Mouse (Mus musculus): ENCODE data around the gene 6030452D12Rik. TPM values are rescaled to one million over a fixed set of nuclear protein-coding genes. Genes with fewer than 3 reads are reported as not detected.
A peak's percentile ranks its signal among the peaks of the same experiment; 100 is the strongest.

The 6030452D12Rik gene
- polyA plus RNA-seq, 1 experiment, result not detected

GRCm38 (mm10) chr8:106505328-106505965 is 5.1 kb downstream of the 6030452D12Rik start:
- H3K27ac ChIP-seq (ENCODE audit: insufficient read depth, low read length), result no peak overlapping the region
- H3K4me3 ChIP-seq (ENCODE audit: insufficient read depth, low read length), result no peak overlapping the region
- H3K4me1 ChIP-seq (ENCODE audit: control insufficient read depth, insufficient read depth, low read length), result no peaks in the 10 kb centered on the region
- no peak for TF ChIP-seq CTCF (IDR thresholded peaks at IDR 0.05; ENCODE audit: extremely low read depth, insufficient read depth, low read length)
- TF ChIP-seq POLR2A (IDR thresholded peaks at IDR 0.05; ENCODE audit: extremely low read depth, insufficient read depth, low read length), result no peak

GRCm38 (mm10) chr8:106506106-106506505 is 5.8 kb downstream of the 6030452D12Rik start:
- Histone ChIP-seq H3K27ac (ENCODE audit: insufficient read depth, low read length) (no peak overlapping the region), H3K4me3 (ENCODE audit: insufficient read depth, low read length) (no peak overlapping the region), H3K4me1 (ENCODE audit: control insufficient read depth, insufficient read depth, low read length) (no peaks in the 10 kb centered on the region)
- TF ChIP-seq CTCF (IDR thresholded peaks at IDR 0.05; ENCODE audit: extremely low read depth, insufficient read depth, low read length) (no peak), POLR2A (IDR thresholded peaks at IDR 0.05; ENCODE audit: extremely low read depth, insufficient read depth, low read length) (no peak)

- no peak for TF ChIP-seq POLR2A (IDR thresholded peaks at IDR 0.05; ENCODE audit: extremely low read depth, insufficient read depth, low read length)
- no peak for TF ChIP-seq CTCF (IDR thresholded peaks at IDR 0.05; ENCODE audit: extremely low read depth, insufficient read depth, low read length)
- Histone ChIP-seq H3K4me3 (ENCODE audit: insufficient read depth, low read length) (no peak overlapping the region), H3K4me1 (ENCODE audit: control insufficient read depth, insufficient read depth, low read length) (no peaks in the 10 kb centered on the region)
These were observed 7.5 kb downstream of the 6030452D12Rik start for GRCm38 (mm10) chr8:106507761-106508331.

GRCm38 (mm10) chr8:106508456-106508855 is 8.1 kb downstream of the 6030452D12Rik start:
- H3K4me3 ChIP-seq (ENCODE audit: insufficient read depth, low read length), result no peak overlapping the region
- H3K27ac ChIP-seq (ENCODE audit: insufficient read depth, low read length), result no peak overlapping the region
- TF ChIP-seq POLR2A (IDR thresholded peaks at IDR 0.05; ENCODE audit: extremely low read depth, insufficient read depth, low read length), result no peak
- no peak for TF ChIP-seq CTCF (IDR thresholded peaks at IDR 0.05; ENCODE audit: extremely low read depth, insufficient read depth, low read length)
- no peaks in the 10 kb centered on the region for H3K4me1 ChIP-seq (ENCODE audit: control insufficient read depth, insufficient read depth, low read length)

More at GRCm38 (mm10) chr8:106507761-106508331, 7.5 kb downstream of the 6030452D12Rik start:
- no peak overlapping the region for H3K27ac ChIP-seq (ENCODE audit: insufficient read depth, low read length)

- Histone ChIP-seq H3K4me1 (ENCODE audit: control insufficient read depth, insufficient read depth, low read length) (no peaks in the 10 kb centered on the region), H3K4me3 (ENCODE audit: insufficient read depth, low read length) (no peak overlapping the region), H3K27ac (ENCODE audit: insufficient read depth, low read length) (no peak overlapping the region)
- TF ChIP-seq CTCF (IDR thresholded peaks at IDR 0.05; ENCODE audit: extremely low read depth, insufficient read depth, low read length) (no peak), POLR2A (IDR thresholded peaks at IDR 0.05; ENCODE audit: extremely low read depth, insufficient read depth, low read length) (no peak)
These were observed 8.9 kb downstream of the 6030452D12Rik start for GRCm38 (mm10) chr8:106509079-106509780.

GRCm38 (mm10) chr8:106510365-106510975 is 10.1 kb downstream of the 6030452D12Rik start, which contains the start of gene Cdh3:
Gene Cdh3, plus strand, starts transcription at chr8:106510891.
- H3K4me3 ChIP-seq (ENCODE audit: insufficient read depth, low read length), result peak within 1 kb of the TSS; percentile 12; the same call in 1 of the 2 replicates
- no peaks in the 10 kb centered on the region for H3K4me1 ChIP-seq (ENCODE audit: control insufficient read depth, insufficient read depth, low read length)
- no peak for TF ChIP-seq CTCF (IDR thresholded peaks at IDR 0.05; ENCODE audit: extremely low read depth, insufficient read depth, low read length)
- H3K27ac ChIP-seq (ENCODE audit: insufficient read depth, low read length), result no peak within 1 kb of the TSS

- TF ChIP-seq CTCF (IDR thresholded peaks at IDR 0.05; ENCODE audit: extremely low read depth, insufficient read depth, low read length) (no peak), POLR2A (IDR thresholded peaks at IDR 0.05; ENCODE audit: extremely low read depth, insufficient read depth, low read length) (no peak)
- Histone ChIP-seq H3K4me3 (ENCODE audit: insufficient read depth, low read length) (peak overlapping the region; percentile 12; the same call in 1 of the 2 replicates), H3K4me1 (ENCODE audit: control insufficient read depth, insufficient read depth, low read length) (no peaks in the 10 kb centered on the region), H3K27ac (ENCODE audit: insufficient read depth, low read length) (no peak overlapping the region)
These were observed 10.8 kb downstream of the 6030452D12Rik start for GRCm38 (mm10) chr8:106511065-106511501.

- peak overlapping the region; percentile 12; the same call in 1 of the 2 replicates for H3K4me3 ChIP-seq (ENCODE audit: insufficient read depth, low read length)
- TF ChIP-seq CTCF (IDR thresholded peaks at IDR 0.05; ENCODE audit: extremely low read depth, insufficient read depth, low read length) (no peak), POLR2A (IDR thresholded peaks at IDR 0.05; ENCODE audit: extremely low read depth, insufficient read depth, low read length) (no peak)
These were observed 11.3 kb downstream of the 6030452D12Rik start for GRCm38 (mm10) chr8:106511531-106512041.

GRCm38 (mm10) chr8:106512475-106513150 is 12.3 kb downstream of the 6030452D12Rik start:
- no peak for TF ChIP-seq POLR2A (IDR thresholded peaks at IDR 0.05; ENCODE audit: extremely low read depth, insufficient read depth, low read length)
- TF ChIP-seq CTCF (IDR thresholded peaks at IDR 0.05; ENCODE audit: extremely low read depth, insufficient read depth, low read length), result no peak
- Histone ChIP-seq H3K27ac (ENCODE audit: insufficient read depth, low read length) (no peak overlapping the region), H3K4me1 (ENCODE audit: control insufficient read depth, insufficient read depth, low read length) (no peaks in the 10 kb centered on the region), H3K4me3 (ENCODE audit: insufficient read depth, low read length) (no peak overlapping the region)

More at GRCm38 (mm10) chr8:106511531-106512041, 11.3 kb downstream of the 6030452D12Rik start:
- no peaks in the 10 kb centered on the region for H3K4me1 ChIP-seq (ENCODE audit: control insufficient read depth, insufficient read depth, low read length)
- H3K27ac ChIP-seq (ENCODE audit: insufficient read depth, low read length), result no peak overlapping the region
